Mouse (Mus musculus) embryonic fibroblast, embryonic 13.5 days (primary cell): ENCODE data around the gene Phldb3. TPM values are rescaled to one million over a fixed set of nuclear protein-coding genes. Genes with fewer than 3 reads are reported as not detected.

Experiments
- H3K27ac ChIP-seq: 2 replicates; pipeline ENCODE4 v1.5.1; 2012; ENCODE audit warnings: low read length, control low read depth, inconsistent platforms; ENCODE audit not compliant: insufficient read depth
- H3K4me1 ChIP-seq: 2 replicates; pipeline ENCODE4 v1.6.1; 2011; ENCODE audit warnings: low read length; ENCODE audit not compliant: control insufficient read depth, insufficient read depth
- H3K4me3 ChIP-seq: 2 replicates; pipeline ENCODE4 v1.5.1; 2011; ENCODE audit warnings: mild to moderate bottlenecking, control low read depth, low read length; ENCODE audit not compliant: insufficient read depth
- CTCF ChIP-seq: IDR thresholded peaks from 2 replicates; pipeline ENCODE4 v1.5.1; 2011; ENCODE audit warnings: mild to moderate bottlenecking, control low read depth, low read length, moderate library complexity, borderline replicate concordance; ENCODE audit not compliant: insufficient read depth
- POLR2A ChIP-seq: IDR thresholded peaks from 2 replicates; pipeline ENCODE4 v1.6.1; 2011; ENCODE audit warnings: low read depth, mild to moderate bottlenecking, control low read depth, low read length, moderate library complexity
- polyA plus RNA-seq: library from polyadenylated mRNA; stranded (reverse); fragments of >200 nt; gene quantifications from 2 replicates; pipeline ENCODE4 v1.2.4, GENCODE M21; 2011; ENCODE audit warnings: low read depth; ENCODE audit not compliant: missing spikeins, insufficient read length

The Phldb3 gene
- polyA plus RNA-seq, 1 experiment = 0.76 TPM

DNA sequence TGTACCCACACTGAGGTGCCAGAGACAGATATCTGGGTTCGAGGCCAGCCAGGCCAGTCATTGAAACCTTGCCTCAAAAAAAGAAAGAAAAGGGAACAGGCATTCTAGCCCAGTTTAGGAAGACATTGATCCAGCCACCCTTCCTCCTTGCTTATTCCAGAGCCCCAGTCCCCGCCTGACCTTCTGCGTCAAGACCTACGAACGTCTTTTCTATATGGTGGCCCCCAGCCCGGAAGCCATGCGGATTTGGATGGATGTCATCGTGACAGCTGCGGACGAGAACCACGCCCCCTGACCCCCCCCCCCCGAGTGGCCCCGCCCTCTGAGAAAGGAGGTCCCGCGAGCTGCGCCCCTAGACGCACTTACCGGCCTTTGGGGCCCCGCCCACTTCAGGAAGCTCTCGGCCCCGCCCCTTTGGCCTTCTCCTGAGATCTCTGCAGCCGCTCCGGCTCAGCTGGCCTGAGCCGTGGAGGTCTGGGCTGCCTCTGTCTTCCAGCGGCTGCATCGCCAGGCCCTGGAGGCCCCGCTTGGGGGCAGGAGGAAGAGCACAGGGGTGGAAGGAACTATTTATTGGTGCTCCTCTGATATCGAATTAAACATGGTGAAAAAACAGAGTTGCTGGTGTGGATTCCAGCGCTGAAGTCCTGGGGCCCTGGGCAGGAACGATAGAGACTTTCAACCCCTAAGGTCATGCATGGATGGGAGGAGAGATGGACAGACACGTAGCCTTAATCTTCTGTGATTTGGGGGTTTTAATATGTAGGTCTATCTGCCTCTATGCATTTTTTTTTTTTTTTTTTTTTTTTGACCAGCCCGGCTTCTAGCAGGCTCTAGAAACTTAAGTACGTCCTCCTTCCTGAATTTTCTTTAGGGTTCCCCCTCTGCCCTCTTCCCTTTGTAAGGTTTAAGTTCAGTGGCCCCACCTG lies 18.4 kb downstream of the Phldb3 start:
- Histone ChIP-seq H3K27ac (no peak overlapping the region), H3K4me3 (no peak overlapping the region), H3K4me1 (no peaks in the 10 kb centered on the region)
- TF ChIP-seq CTCF (no peak), POLR2A (peak; percentile 56)

DNA sequence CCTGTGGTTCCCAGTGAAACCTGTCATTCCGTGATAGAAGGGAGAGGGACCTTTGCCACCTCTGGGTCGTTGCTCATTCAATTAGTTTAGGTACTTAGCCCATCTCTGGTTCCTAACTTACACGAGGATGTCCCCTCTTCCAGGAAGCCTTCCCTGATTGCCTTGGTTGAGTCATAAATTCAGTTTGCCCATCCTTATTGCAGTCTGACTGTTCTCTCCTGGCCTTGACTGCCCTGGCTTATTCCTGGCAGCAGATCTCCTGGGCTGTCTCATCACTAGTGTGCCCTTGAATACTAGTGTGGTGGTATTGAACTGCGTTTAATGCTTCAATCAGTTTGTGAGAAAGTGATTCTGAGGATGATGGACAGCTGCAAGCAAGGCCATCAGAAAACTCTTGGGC lies 19.1 kb downstream of the Phldb3 start:
- no peaks in the 10 kb centered on the region for H3K4me1 ChIP-seq
- no peak overlapping the region for H3K4me3 ChIP-seq
- TF ChIP-seq CTCF = no peak
- TF ChIP-seq POLR2A = no peak
- H3K27ac ChIP-seq = no peak overlapping the region

DNA sequence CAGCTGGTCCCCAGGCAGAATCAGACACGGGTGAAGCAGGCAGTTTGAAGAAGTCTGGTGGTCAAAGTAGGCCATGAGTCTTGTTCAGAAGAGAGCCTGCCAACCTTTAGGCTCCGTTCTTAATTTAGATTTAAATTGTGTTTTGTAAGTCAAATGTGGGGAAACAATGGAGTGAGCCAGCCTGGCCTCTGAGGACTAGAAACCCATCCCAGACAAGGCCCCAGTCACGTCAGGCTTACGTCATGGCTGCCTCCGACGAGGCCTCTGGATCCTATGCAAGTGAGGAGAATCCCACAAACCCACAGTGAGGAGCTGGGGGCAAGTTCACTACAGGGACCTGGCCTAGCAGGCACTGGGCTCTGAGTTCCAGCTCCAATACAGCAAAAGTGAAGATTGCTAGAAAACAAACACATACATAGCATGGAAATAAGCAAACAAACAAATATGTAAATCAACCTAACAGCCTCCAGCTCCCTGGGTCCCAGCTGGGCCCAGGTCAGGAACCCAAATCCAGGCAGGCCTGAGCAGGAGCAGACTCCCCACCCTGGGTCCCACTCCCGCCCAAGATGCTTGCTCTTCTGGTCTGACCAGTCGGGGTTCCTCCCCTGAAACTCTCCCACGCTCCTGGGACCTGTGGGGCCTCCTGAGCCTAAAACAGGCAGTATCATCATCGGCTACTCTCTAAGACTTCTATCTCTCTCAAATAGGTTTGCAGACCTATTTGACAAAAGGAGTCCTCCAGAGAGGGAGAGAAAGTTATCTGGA lies 19.7 kb downstream of the Phldb3 start:
- H3K4me1 ChIP-seq = no peaks in the 10 kb centered on the region
- no peak overlapping the region for H3K27ac ChIP-seq
- TF ChIP-seq POLR2A (no peak), CTCF (no peak)
- H3K4me3 ChIP-seq = no peak overlapping the region

DNA sequence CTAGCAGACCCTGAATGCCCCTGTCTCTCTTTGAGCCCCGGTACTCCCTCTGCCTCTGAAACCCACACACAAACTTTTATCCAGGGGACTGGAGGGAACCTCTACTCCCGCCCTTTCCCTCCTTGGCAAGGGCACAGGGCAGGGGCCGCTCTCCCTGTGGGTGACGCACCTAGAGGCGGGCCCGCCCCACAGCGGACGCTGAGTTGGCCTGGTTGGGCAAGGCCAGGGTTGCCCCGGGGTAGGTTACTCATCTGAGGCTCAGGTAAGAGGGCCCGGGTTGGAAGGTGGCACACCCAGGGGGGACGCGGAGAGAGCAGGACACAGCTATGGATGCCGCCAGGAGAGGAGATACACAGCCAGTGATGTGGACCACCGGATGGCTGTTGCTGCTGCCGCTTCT lies 25.7 kb downstream of the Phldb3 start, which contains the start of gene Lypd3:
Lypd3 (plus strand) TSS at position 287 of the 400 bp plus-strand sequence.
- Histone ChIP-seq H3K4me3 (no peak within 1 kb of the TSS), H3K4me1 (no peaks in the 10 kb centered on the region), H3K27ac (no peak within 1 kb of the TSS)
- no peak for TF ChIP-seq POLR2A
- no peak for TF ChIP-seq CTCF

DNA sequence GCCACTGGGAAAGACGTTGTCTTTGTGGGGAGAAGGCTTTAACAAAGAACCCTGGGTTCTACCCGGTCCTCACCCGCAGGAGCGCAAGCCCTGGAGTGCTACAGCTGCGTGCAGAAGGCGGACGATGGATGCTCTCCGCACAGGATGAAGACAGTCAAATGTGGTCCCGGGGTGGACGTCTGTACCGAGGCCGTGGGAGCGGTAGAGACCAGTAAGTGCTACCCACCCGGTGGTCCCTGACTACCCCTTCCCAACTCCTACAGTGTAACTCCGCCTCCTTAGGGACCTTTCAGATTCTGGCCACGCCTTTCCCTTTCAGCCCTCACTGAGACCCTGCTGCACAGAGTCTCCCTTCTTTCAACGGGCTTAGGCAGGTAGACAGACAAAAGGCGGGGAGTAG lies 26.5 kb downstream of the Phldb3 start:
- TF ChIP-seq POLR2A (no peak), CTCF (no peak)
- H3K27ac ChIP-seq = no peak overlapping the region
- H3K4me3 ChIP-seq = no peak overlapping the region
- no peaks in the 10 kb centered on the region for H3K4me1 ChIP-seq

DNA sequence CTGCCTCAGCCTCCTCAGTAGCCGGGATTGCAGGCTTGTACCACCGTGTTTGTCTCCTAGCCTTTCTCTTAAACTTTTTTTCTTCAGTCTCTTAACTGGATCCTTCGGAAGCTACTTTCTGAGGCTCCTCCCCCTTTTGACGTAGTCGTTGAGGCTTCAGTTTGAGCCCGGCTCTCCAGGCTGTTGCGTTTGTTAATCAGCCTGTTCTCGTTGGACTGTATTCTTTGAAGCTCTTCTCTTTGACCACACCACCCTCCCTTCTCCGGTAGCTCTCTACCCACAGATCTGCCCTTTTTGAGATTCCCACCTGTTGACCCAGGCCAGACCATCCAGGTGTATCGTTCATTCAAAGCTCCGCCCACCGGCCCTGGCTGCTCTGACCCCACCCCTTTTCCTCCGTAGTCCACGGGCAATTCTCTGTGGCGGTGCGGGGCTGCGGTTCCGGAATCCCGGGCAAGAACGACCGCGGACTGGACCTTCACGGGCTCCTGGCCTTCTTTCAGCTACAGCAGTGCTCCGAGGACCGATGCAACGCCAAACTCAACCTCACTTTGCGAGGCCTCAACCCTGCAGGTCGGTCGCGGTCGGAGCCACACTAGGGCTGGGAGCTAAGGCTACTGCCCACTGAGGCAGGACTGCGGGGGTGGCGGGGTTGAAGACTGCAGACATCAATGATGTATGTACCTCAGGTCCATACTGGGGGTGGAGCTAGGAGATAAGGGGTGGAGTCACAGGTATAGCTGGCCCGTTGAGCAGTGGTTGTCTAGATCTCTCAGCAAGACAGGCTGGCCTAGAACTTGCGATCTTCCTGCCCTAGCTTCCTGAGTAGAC lies 27.7 kb downstream of the Phldb3 start:
- Histone ChIP-seq H3K27ac (no peak overlapping the region), H3K4me1 (no peaks in the 10 kb centered on the region), H3K4me3 (peak overlapping the region; percentile 15)
- TF ChIP-seq POLR2A = no peak
- TF ChIP-seq CTCF = no peak

DNA sequence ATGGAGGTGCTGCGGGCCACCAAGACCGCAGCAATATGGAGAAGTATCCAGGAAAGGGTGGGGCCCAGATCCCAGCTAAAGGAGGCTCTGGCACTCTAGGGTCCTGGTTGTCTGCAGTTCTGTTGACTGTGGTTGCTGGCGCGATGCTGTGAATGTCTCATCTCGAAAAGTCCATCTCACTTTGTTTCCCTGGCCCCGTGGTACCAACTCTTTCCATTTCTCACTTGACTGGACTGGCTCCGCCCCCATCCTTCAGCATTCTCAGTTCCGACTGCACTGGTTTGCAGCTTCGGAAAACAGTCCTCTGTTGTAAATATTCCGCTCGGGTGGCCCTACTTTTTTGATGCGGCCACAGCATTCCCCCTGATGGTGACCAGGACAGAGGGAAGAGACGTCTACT lies 29.9 kb downstream of the Phldb3 start:
- no peaks in the 10 kb centered on the region for H3K4me1 ChIP-seq
- no peak for TF ChIP-seq POLR2A
- no peak overlapping the region for H3K27ac ChIP-seq
- H3K4me3 ChIP-seq = no peak overlapping the region

DNA sequence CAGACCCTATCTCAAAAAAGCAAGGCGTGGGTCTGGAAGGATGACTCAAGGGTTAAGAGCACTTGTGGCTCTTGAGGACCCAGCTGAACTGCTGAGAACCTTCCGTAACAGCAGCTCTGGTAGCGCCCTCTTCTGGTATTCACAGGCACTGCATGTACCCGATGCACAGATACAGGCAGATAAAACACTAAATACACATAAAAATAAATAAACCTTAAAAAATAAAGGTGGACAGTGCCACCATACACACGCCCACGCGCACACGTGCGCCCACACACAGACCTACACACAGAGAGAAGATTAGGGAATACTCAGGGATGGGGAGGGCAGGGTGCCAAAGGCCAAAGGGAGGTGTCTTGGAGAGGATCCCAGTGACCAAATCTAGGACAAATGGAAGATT lies 31.9 kb downstream of the Phldb3 start:
- no peak overlapping the region for H3K4me3 ChIP-seq
- H3K4me1 ChIP-seq = no peaks in the 10 kb centered on the region
- H3K27ac ChIP-seq = no peak overlapping the region
- TF ChIP-seq POLR2A (no peak), CTCF (peak; percentile 52; the same call in 1 of the 2 replicates)

DNA sequence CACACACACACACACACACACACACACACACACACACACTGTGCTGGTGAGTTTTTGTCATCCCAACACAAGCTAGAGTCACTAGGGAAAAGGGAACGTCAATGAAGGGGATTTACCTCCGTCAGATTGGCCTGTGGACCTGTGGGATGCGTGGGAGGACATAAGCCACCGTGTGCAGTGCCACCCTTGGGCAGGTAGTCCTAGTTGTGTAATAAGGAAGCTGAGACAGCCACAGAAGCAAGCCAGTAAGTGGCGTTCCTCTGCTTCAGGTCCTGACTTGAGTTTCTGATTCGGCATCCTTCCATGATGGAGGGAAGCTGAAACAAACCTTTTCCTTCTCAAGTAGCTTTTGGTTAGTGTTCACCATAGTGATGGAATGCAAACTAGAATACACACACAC lies 33.9 kb downstream of the Phldb3 start:
- no peak overlapping the region for H3K27ac ChIP-seq
- no peaks in the 10 kb centered on the region for H3K4me1 ChIP-seq
- TF ChIP-seq CTCF = no peak
- no peak overlapping the region for H3K4me3 ChIP-seq
